Mouse (Mus musculus) forebrain, embryonic 13.5 days (tissue): ENCODE measurements at regions not wholly inside any gene's neighbourhood (a gene's known extent, or its start where the extent isn't known, plus 50 kb on each side); places are given as distances from the start of the nearest gene placed in this dataset.

Experiments used
- ATAC-seq: fragments of 200-750 bp; cut with Nextera tagmentation; 2 replicates; pipeline ENCODE4 v1.8.0; 2017
- H3K27ac ChIP-seq: fragments of 300-500 bp; sonication (generic); 2 replicates; pipeline ENCODE4 v1.5.1; 2015; ENCODE audit warnings: inconsistent platforms, mild to moderate bottlenecking, moderate library complexity
- H3K27me3 ChIP-seq: fragments of 300-500 bp; sonication (generic); 2 replicates; pipeline ENCODE4 v1.6.1; 2015; ENCODE audit warnings: mild to moderate bottlenecking, inconsistent platforms
- H3K36me3 ChIP-seq: fragments of 300-500 bp; sonication (generic); 2 replicates; pipeline ENCODE4 v1.6.1; 2015; ENCODE audit warnings: mild to moderate bottlenecking, inconsistent platforms; ENCODE audit not compliant: poor library complexity, severe bottlenecking
- H3K4me1 ChIP-seq: fragments of 300-500 bp; sonication (generic); 2 replicates; pipeline ENCODE4 v1.6.1; 2015; ENCODE audit warnings: inconsistent platforms
- H3K4me2 ChIP-seq: fragments of 300-500 bp; sonication (generic); 2 replicates; pipeline ENCODE4 v1.6.1; 2015; ENCODE audit warnings: inconsistent platforms, mild to moderate bottlenecking, moderate library complexity
- H3K4me3 ChIP-seq: fragments of 300-500 bp; sonication (generic); 2 replicates; pipeline ENCODE4 v1.5.1; 2015; ENCODE audit warnings: mild to moderate bottlenecking, inconsistent platforms
- H3K9ac ChIP-seq: fragments of 300-500 bp; sonication (generic); 2 replicates; pipeline ENCODE4 v1.6.1; 2015; ENCODE audit warnings: mild to moderate bottlenecking, inconsistent platforms
- H3K9me3 ChIP-seq: fragments of 300-500 bp; sonication (generic); replicated peaks from 2 replicates; pipeline ENCODE4 v1.6.1; 2016; ENCODE audit warnings: inconsistent platforms
- WGBS: fragments of 180-500 bp; shearing (Covaris S2); methylation state at CpG from one replicate; pipeline ENCODE4 v1.1.7; 2015; 5-methylcytosine and 5-hydroxymethylcytosine counted together

DNA sequence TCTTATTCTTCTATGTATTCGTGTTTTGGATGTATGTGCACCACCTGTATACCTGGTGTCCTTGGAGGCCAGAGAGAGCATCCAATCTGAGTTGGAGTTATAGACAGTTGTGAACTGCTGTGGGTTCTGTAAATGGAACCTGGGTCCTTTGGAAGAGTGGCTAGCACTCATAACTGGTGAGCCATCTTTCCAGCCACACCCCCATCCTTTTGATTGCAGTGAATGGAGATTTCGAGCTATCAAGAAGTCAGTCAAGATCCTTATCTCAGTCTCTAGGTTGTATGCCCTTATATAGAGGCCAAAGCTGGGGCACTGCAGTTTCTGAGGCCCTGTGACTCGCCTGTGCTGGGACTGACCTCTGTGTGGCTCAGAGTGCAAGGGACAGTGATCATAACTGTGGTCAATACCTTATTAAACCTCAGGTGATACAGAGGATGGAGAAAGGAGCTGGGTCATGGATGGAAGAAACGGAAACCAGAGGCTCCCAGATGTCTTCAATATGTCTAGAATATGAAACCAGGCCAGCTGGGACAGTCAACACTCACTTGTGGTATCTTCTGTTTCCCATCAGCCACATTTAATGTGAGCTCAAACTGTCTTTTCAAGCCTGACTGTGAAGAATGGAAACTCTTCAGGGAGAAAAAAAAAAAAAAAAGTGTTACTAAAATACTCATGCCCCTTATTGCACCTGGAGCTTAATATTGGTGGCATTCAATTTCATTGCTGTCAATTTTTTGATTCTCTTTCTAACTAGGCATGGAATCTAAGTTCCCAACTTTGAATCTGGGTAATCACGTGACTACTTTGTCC, 86.2 kb upstream of the Cpm start:
- no peaks in the 10 kb centered on the region for H3K27me3 ChIP-seq
- H3K36me3 ChIP-seq: no peaks in the 10 kb centered on the region
- no peak overlapping the region for H3K9ac ChIP-seq
- no peak overlapping the region for H3K4me2 ChIP-seq
- no peaks in the 10 kb centered on the region for H3K9me3 ChIP-seq
- H3K27ac ChIP-seq: no peak overlapping the region
- WGBS: 84% methylated on average over 5 of the region's 5 CpGs
- H3K4me3 ChIP-seq: no peak overlapping the region
- no peaks in the 10 kb centered on the region for H3K4me1 ChIP-seq
- no peak for ATAC-seq

DNA sequence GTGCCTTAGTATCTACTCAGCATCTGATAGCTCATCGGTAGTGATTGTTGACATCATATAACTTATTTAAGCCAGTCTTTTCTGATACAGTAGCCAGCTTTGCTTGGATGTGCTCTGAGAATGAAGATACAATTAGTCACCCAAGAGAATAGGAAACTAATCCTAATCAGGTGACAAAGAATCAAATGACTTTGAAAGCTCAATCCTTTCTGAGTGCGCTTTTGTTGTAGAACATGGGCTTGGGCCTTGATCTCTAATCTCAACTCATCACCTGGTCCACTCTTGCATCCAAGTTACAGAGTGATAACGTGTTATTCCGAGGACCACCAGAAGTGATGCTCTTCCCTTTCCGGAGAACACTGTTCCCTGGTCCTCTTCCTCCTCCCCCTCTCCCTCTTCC, 86.9 kb upstream of the Cpm start:
- Histone ChIP-seq H3K4me1 (no peaks in the 10 kb centered on the region), H3K4me2 (no peak overlapping the region), H3K9me3 (no peaks in the 10 kb centered on the region), H3K27ac (no peak overlapping the region), H3K9ac (no peak overlapping the region), H3K4me3 (no peak overlapping the region), H3K36me3 (no peaks in the 10 kb centered on the region), H3K27me3 (no peaks in the 10 kb centered on the region)
- 82% methylated on average over 5 of the region's 5 CpGs for WGBS
- no peak for ATAC-seq

- Histone ChIP-seq H3K4me2 (no peak overlapping the region), H3K4me1 (no peaks in the 10 kb centered on the region), H3K27ac (no peak overlapping the region), H3K36me3 (no peaks in the 10 kb centered on the region), H3K27me3 (no peaks in the 10 kb centered on the region), H3K9me3 (no peaks in the 10 kb centered on the region), H3K9ac (no peak overlapping the region), H3K4me3 (no peak overlapping the region)
- ATAC-seq: no peak
- WGBS: 77% methylated on average over 2 of the region's 2 CpGs
These were observed 87.8 kb upstream of the Cpm start for GRCm38 (mm10) chr10:117541487-117541886.

GRCm38 (mm10) chr10:117540747-117541398, 88.4 kb upstream of the Cpm start:
- H3K4me3 ChIP-seq: no peak overlapping the region
- no peak overlapping the region for H3K9ac ChIP-seq
- no peak overlapping the region for H3K27ac ChIP-seq
- no peaks in the 10 kb centered on the region for H3K4me1 ChIP-seq
- no peaks in the 10 kb centered on the region for H3K36me3 ChIP-seq
- 90% methylated on average over 2 of the region's 2 CpGs for WGBS
- no peaks in the 10 kb centered on the region for H3K9me3 ChIP-seq
- H3K27me3 ChIP-seq: no peaks in the 10 kb centered on the region
- ATAC-seq: no peak
- H3K4me2 ChIP-seq: no peak overlapping the region

- Histone ChIP-seq H3K4me2 (no peak overlapping the region), H3K27ac (no peak overlapping the region), H3K4me3 (no peak overlapping the region), H3K27me3 (no peaks in the 10 kb centered on the region), H3K9me3 (no peaks in the 10 kb centered on the region), H3K9ac (no peak overlapping the region), H3K4me1 (no peaks in the 10 kb centered on the region), H3K36me3 (no peaks in the 10 kb centered on the region)
- WGBS: 88% methylated on average over 2 of the region's 2 CpGs
- no peak for ATAC-seq
These were observed 89.1 kb upstream of the Cpm start for GRCm38 (mm10) chr10:117540112-117540594.

- no peaks in the 10 kb centered on the region for H3K4me1 ChIP-seq
- no peaks in the 10 kb centered on the region for H3K27me3 ChIP-seq
- H3K9me3 ChIP-seq: no peaks in the 10 kb centered on the region
- H3K27ac ChIP-seq: no peak overlapping the region
- no peak overlapping the region for H3K4me3 ChIP-seq
- H3K4me2 ChIP-seq: no peak overlapping the region
- WGBS: 88% methylated on average over 1 of the region's 1 CpGs
- H3K9ac ChIP-seq: no peak overlapping the region
- H3K36me3 ChIP-seq: no peaks in the 10 kb centered on the region
- no peak for ATAC-seq
These were observed 89.8 kb upstream of the Cpm start for GRCm38 (mm10) chr10:117539532-117539931.

DNA sequence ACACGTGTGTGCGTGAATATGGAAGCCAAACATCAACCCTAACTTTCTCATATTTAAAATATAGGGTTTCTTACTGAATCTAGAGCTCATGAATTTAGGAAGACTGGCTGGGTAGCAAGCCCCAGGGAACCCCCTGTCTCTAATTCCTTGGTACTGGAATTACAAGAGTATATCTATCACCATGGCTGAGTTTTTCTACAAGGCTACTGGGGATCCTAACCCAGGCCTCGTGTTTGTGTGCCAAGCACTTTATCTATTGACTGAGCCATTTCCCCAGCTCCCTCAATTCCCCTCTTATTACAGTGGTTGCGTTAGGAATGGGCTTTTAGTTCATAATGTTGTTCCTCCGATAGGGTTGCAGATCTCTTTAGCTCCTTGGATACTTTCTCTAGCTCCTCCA, 90.6 kb upstream of the Cpm start:
- H3K4me1 ChIP-seq: no peaks in the 10 kb centered on the region
- H3K27ac ChIP-seq: no peak overlapping the region
- H3K27me3 ChIP-seq: no peaks in the 10 kb centered on the region
- 90% methylated on average over 5 of the region's 5 CpGs for WGBS
- H3K9me3 ChIP-seq: no peaks in the 10 kb centered on the region
- no peak overlapping the region for H3K4me2 ChIP-seq
- H3K36me3 ChIP-seq: no peaks in the 10 kb centered on the region
- H3K9ac ChIP-seq: no peak overlapping the region
- no peak for ATAC-seq
- H3K4me3 ChIP-seq: no peak overlapping the region

DNA sequence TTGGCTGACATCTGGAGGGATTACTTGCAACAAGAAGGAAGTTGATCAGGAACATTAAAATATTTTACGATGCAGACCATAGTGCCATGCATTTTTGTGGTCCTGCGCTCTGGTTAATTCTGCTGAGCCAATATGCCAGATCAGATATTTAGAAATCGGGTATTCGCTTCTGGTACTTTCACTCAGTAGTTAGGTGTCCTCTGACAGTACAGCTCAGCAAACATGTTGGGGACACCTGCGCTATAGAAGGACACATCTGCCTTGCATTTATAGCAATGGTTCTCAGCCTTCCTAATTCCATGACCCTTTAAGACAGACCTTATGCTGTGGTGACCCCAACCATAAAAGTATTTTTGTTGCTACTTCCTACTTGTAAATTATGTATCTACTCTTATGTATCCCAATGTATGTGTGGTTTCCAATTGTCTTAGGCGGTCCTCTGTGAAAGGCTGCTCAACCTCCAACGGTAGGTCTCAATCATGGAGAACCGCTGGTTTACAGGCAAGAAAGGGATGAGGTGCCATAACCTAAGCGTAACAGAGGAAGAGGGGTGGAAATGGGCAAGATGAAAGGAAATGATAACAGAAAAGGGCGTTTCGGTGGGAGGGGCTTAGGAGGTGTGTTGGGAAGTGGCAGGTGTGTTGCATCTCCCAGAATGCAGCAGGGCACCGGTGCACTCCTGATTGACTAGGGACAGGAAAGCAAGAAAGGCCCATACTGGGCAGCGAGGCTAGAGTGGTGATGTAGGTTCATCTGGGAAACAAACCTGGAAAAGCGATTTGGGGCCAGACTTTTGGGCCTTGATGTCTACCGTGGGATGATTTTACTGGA, 92.3 kb upstream of the Cpm start:
- WGBS: 96% methylated on average over 15 of the region's 15 CpGs
- H3K36me3 ChIP-seq: no peaks in the 10 kb centered on the region
- no peak for ATAC-seq

GRCm38 (mm10) chr10:117535843-117536242, 93.5 kb upstream of the Cpm start:
- H3K9me3 ChIP-seq: no peaks in the 10 kb centered on the region
- no peak overlapping the region for H3K4me3 ChIP-seq
- no peak for ATAC-seq
- no peaks in the 10 kb centered on the region for H3K4me1 ChIP-seq
- H3K4me2 ChIP-seq: no peak overlapping the region
- WGBS: 83% methylated on average over 4 of the region's 4 CpGs
- no peak overlapping the region for H3K9ac ChIP-seq
- no peaks in the 10 kb centered on the region for H3K27me3 ChIP-seq
- H3K27ac ChIP-seq: no peak overlapping the region
- H3K36me3 ChIP-seq: no peaks in the 10 kb centered on the region

More for the DNA sequence above, 92.3 kb upstream of the Cpm start:
- Histone ChIP-seq H3K9me3 (no peaks in the 10 kb centered on the region), H3K4me3 (no peak overlapping the region), H3K27me3 (no peaks in the 10 kb centered on the region), H3K27ac (no peak overlapping the region), H3K4me2 (no peak overlapping the region), H3K4me1 (no peaks in the 10 kb centered on the region), H3K9ac (no peak overlapping the region)

DNA sequence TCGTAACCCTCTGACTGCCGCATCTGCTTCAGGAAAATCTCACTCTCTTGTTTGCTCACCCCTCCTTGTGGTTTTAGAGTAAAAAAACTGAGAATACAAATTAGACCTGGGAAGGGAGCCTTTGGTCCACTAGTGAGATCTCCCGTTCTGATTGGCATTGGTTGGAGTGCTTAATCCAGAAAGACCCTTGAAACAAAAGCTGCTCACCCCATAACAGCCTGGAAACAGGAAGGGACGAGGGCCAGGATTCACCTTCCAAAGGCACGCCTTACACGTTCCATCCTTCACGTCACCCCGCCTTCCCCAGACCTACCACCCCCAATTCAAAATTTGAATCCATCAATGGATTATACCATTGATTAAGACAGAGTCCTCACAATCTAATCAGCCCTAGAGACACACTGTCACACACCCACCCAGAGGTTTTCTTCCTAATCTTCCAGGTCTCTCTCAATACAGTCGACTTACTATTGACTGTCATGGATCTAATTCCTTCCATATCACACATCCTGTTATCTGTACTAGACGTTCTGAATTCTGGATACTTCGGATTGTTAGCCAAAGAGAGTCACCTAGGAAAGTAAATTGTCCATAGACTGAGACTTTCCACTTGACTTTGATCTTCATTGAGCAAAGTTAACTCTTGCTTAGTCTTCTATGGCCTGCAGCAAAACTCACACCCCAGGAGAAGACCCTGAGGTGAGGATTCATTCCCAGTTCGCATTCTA, 94.1 kb upstream of the Cpm start:
- 90% methylated on average over 12 of the region's 12 CpGs for WGBS
- Histone ChIP-seq H3K36me3 (no peaks in the 10 kb centered on the region), H3K4me1 (no peaks in the 10 kb centered on the region), H3K9me3 (no peaks in the 10 kb centered on the region), H3K27ac (no peak overlapping the region), H3K27me3 (no peaks in the 10 kb centered on the region), H3K9ac (no peak overlapping the region), H3K4me2 (no peak overlapping the region), H3K4me3 (no peak overlapping the region)
- ATAC-seq: no peak

GRCm38 (mm10) chr10:117534478-117534877, 94.8 kb upstream of the Cpm start:
- no peaks in the 10 kb centered on the region for H3K4me1 ChIP-seq
- no peaks in the 10 kb centered on the region for H3K9me3 ChIP-seq
- H3K27me3 ChIP-seq: no peaks in the 10 kb centered on the region
- H3K4me3 ChIP-seq: no peak overlapping the region
- WGBS: 88% methylated on average over 4 of the region's 4 CpGs
- ATAC-seq: no peak
- H3K4me2 ChIP-seq: no peak overlapping the region
- H3K36me3 ChIP-seq: no peaks in the 10 kb centered on the region
- no peak overlapping the region for H3K9ac ChIP-seq
- no peak overlapping the region for H3K27ac ChIP-seq
